Mouse (Mus musculus): Measurements from ENCODE around the gene Dnajb8. TPM values are rescaled to one million over a fixed set of nuclear protein-coding genes. Genes with fewer than 3 reads are reported as not detected.

The Dnajb8 gene
- polyA plus RNA-seq, 1 experiment from 2014 or later, result not detected

DNA sequence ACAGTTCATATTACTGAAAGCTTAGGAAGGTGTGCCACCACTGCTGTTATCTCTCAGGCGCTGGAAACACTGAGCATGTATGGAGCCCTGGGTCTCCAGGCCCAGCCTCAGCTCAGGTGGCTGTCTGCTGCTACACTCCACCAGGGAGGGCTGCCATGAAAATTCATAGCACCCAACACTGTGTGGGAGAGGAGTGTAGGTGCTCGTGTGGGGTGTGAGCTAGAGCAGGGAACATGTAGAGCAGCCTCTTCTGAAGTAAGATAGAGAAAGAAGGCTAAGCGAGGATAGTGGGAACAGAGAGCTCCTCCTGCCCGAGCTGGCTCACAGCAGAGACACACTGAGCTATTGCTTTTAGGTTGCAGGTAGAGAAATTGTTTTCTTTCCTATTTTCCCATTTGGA lies 54.2 kb downstream of the Dnajb8 start:
- WGBS, result 86% methylated on average over 4 of the region's 4 CpGs
- no peak overlapping the region for H3K9ac ChIP-seq
- no peak for ATAC-seq (ENCODE audit: low read depth)

DNA sequence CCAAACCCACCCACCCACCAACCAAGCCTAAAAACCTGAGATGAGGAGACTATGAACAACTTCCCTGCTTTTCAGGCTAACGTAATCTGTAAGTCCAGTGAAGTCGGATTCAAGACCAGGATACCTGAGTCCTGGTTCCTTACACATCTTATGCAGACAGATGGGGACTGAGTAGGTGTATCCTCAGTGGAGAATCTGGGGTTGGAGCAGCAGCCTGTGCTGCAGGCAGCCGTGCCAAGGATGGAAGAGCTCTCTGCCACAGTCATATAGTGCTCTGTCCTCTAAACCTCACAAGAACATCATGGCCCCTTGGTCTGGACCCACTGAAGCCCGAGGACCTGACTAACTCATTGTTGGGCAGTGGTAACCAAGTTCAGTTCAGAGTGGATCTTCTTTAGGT lies 55.2 kb downstream of the Dnajb8 start:
- no peak overlapping the region for H3K9ac ChIP-seq
- H3K36me3 ChIP-seq, result 0 out of 2 replicates have a peak, but pooled peaks cover 4% of the 10 kb centered on the region
- H3K9me3 ChIP-seq, result no peaks in the 10 kb centered on the region
- H3K4me2 ChIP-seq, result no peak overlapping the region
- H3K27ac ChIP-seq (replicated peaks), result no peak overlapping the region
- no peak for ATAC-seq (ENCODE audit: low read depth)
- H3K27me3 ChIP-seq, result no peaks in the 10 kb centered on the region
- H3K4me1 ChIP-seq (replicated peaks), result no peaks in the 10 kb centered on the region
- H3K4me3 ChIP-seq, result no peak overlapping the region
- WGBS, result 88% methylated on average over 4 of the region's 4 CpGs

More for the DNA sequence above, 54.2 kb downstream of the Dnajb8 start:
- Histone ChIP-seq H3K4me1 (replicated peaks) (no peaks in the 10 kb centered on the region), H3K4me3 (no peak overlapping the region), H3K36me3 (0 out of 2 replicates have a peak, but pooled peaks cover 4% of the 10 kb centered on the region), H3K27me3 (no peaks in the 10 kb centered on the region), H3K9me3 (no peaks in the 10 kb centered on the region), H3K27ac (replicated peaks) (no peak overlapping the region), H3K4me2 (no peak overlapping the region)

DNA sequence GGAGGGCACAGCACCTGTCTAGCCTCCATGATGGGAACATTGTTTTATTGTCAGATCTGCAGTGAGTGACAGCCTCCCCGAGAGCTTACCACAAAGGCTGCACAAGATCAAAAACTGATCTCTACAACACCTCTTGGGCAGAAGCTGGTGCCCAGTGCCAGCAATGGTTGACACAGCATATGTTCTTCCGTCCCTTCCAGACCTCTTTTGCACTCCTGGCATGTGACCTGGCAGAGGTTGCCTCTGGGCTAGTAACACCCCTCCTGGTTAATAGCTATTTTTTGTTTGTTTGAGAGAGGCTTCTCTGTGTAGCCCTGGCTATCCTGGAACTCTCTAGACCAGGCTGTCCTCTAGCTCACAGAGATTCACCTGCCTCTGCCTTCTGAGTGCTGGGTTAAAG lies 56.1 kb downstream of the Dnajb8 start:
- no peak overlapping the region for H3K9ac ChIP-seq
- no peak overlapping the region for H3K27ac ChIP-seq (replicated peaks)
- no peaks in the 10 kb centered on the region for H3K4me1 ChIP-seq (replicated peaks)
- H3K4me2 ChIP-seq, result no peak overlapping the region
- ATAC-seq (ENCODE audit: low read depth), result no peak
- 0 out of 2 replicates have a peak, but pooled peaks cover 4% of the 10 kb centered on the region for H3K36me3 ChIP-seq
- no peaks in the 10 kb centered on the region for H3K27me3 ChIP-seq
- no peaks in the 10 kb centered on the region for H3K9me3 ChIP-seq
- no peak overlapping the region for H3K4me3 ChIP-seq
- WGBS, result 93% methylated on average over 2 of the region's 2 CpGs

DNA sequence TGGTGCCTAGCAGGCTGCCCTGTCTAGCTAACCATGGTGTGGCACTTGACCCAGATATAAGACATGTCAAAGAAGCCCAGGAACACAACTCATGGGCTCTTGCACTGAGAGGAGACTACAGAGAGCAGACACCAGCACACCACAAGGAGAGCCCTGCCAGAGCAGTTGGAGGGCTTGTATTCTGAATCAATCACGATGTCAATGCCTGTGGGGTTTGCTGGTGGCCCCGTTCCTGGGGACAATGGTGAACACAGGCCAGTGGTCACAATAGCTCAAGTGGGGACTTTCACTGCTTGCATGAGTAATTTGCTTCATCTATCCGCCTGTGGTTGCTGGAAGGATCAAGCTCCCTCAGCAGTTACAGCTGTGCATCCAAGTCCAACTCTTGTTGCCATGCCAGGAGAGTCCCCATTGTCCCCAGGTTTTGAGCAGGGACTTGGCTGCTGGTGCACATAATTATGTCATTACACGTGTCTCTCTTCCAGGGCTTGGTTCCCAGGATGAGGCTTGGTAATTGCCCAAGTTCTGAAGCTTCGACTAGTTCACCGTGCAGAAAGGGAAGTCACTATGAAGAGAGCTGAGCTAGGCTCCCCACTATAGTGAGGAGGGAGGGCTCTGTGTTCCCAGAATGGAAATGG lies 68.2 kb downstream of the Dnajb8 start:
- no peaks in the 10 kb centered on the region for H3K9me3 ChIP-seq
- no peak overlapping the region for H3K27ac ChIP-seq (replicated peaks)
- WGBS, result 75% methylated on average over 6 of the region's 6 CpGs
- H3K27me3 ChIP-seq, result no peaks in the 10 kb centered on the region
- no peak overlapping the region for H3K4me3 ChIP-seq
- no peak overlapping the region for H3K9ac ChIP-seq
- no peak for ATAC-seq (ENCODE audit: low read depth)
- H3K4me1 ChIP-seq (replicated peaks), result no peaks in the 10 kb centered on the region
- no peaks in the 10 kb centered on the region for H3K36me3 ChIP-seq
- no peak overlapping the region for H3K4me2 ChIP-seq

DNA sequence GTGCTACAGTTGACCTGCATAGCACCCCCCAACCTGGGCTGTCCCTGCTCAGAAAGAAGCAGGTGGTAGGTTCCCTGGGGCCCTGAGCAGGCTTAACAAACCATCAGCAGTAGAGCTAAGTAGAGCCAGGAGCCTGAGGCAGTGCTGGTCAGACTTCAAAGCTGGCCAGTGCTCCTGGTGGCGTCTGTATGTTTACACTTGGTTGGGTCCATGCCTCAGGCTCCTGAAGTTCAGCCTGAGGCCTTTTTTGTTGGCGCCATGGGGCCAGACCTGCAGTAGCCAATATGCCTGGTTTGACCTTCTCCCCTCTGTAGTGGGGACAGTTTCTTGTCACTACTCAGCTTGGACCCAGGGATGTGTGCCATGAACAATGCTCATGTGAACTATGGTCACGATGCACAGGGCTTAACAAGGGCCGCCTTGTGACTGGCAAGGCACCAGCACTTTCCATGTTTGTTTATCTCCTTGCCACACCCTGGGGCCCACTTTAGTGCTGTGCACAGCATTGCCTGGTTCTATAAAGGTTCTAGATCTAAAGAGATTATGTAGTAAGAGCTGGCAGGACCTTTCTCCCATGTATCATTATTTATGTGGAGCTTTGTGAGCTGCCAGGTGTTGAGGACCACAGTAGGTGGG lies 70.3 kb downstream of the Dnajb8 start:
- no peaks in the 10 kb centered on the region for H3K27me3 ChIP-seq
- no peaks in the 10 kb centered on the region for H3K9me3 ChIP-seq
- no peak for ATAC-seq (ENCODE audit: low read depth)
- 0 out of 2 replicates have a peak, but pooled peaks cover under 1% of the 10 kb centered on the region for H3K36me3 ChIP-seq
- H3K4me1 ChIP-seq (replicated peaks), result no peaks in the 10 kb centered on the region
- H3K27ac ChIP-seq (replicated peaks), result no peak overlapping the region
- WGBS, result 86% methylated on average over 4 of the region's 4 CpGs
- no peak overlapping the region for H3K9ac ChIP-seq
- H3K4me2 ChIP-seq, result no peak overlapping the region
- H3K4me3 ChIP-seq, result no peak overlapping the region

DNA sequence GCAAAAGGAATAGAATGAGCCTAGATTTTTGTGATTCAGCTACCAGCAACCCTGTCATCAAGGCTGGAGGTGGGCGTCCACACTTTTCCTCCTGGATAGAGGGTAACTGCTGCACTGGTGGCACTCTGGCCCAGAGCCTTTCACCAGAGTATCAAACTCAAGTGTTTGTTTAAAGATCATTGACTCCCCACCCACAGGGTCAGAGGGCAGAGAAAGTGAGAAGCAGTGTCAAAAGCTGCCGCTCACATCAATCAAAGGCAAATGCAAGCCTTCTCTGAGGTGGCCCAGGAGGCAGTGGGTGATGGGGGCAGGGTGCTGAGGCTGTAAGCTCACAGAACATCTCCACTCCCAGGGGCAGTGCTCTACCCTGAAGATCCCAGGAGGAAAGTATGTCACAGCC lies 77.4 kb downstream of the Dnajb8 start:
- no peaks in the 10 kb centered on the region for H3K9me3 ChIP-seq
- no peak overlapping the region for H3K4me2 ChIP-seq
- no peaks in the 10 kb centered on the region for H3K4me1 ChIP-seq (replicated peaks)
- H3K27ac ChIP-seq (replicated peaks), result no peak overlapping the region
- WGBS, result 39% methylated on average over 2 of the region's 2 CpGs
- no peak overlapping the region for H3K4me3 ChIP-seq
- H3K27me3 ChIP-seq, result no peaks in the 10 kb centered on the region
- ATAC-seq (ENCODE audit: low read depth), result no peak
- H3K36me3 ChIP-seq, result 0 out of 2 replicates have a peak, but pooled peaks cover 7% of the 10 kb centered on the region
- no peak overlapping the region for H3K9ac ChIP-seq

DNA sequence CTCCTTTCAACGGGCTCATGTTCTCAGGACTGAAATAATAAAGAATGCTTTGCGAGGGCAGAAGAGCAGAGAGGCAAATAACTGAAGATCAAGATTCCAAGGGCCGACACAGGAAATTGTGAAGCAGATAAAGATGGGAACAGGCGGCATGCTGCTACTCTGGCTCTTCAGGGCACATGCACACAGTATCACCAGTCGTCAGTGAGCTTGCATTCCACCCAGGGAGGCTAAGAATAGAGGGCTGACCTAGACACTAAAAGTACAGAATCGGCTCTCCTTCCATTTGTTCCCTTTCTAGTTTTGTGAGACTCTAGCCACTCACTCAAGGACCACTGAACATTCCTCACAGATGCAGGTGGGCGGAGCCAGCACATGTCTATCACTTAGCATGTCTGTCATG lies 79.2 kb downstream of the Dnajb8 start:
- Histone ChIP-seq H3K4me1 (replicated peaks) (no peaks in the 10 kb centered on the region), H3K36me3 (0 out of 2 replicates have a peak, but pooled peaks cover 7% of the 10 kb centered on the region), H3K27me3 (no peaks in the 10 kb centered on the region), H3K4me3 (no peak overlapping the region), H3K27ac (replicated peaks) (no peak overlapping the region), H3K9me3 (no peaks in the 10 kb centered on the region), H3K9ac (no peak overlapping the region), H3K4me2 (no peak overlapping the region)
- WGBS, result 60% methylated on average over 7 of the region's 7 CpGs
- ATAC-seq (ENCODE audit: low read depth), result no peak

Other genes with a start within 250 kb of the Dnajb8 start
- 31.1 and 43.6 TPM in 2 replicates for gene H1fx, start 240.6 kb upstream of the Dnajb8 start, polyA plus RNA-seq (2015; fragmentation: Nextera tagmentation; extraction: Ambion mirVana)
- gene Rab7, start 177.0 kb upstream of the Dnajb8 start, polyA plus RNA-seq (2015; fragmentation: Nextera tagmentation; extraction: Ambion mirVana), result 324 and 327 TPM in 2 replicates
- 286 and 299 TPM in 2 replicates for gene Rpn1, start 137.8 kb upstream of the Dnajb8 start, polyA plus RNA-seq (2015; fragmentation: Nextera tagmentation; extraction: Ambion mirVana)
- 6.8 and 6.9 TPM in 2 replicates for gene Gata2, start 28.4 kb upstream of the Dnajb8 start, polyA plus RNA-seq (2015; fragmentation: Nextera tagmentation; extraction: Ambion mirVana)
- gene Eefsec, start 224.3 kb downstream of the Dnajb8 start, polyA plus RNA-seq (2015; fragmentation: Nextera tagmentation; extraction: Ambion mirVana), result 25.7 and 32.3 TPM in 2 replicates
- gene Ruvbl1, start 243.1 kb downstream of the Dnajb8 start, polyA plus RNA-seq (2015; fragmentation: Nextera tagmentation; extraction: Ambion mirVana), result 83.0 and 105 TPM in 2 replicates